Mouse (Mus musculus): ENCODE data around the gene Grasp.

DNA sequence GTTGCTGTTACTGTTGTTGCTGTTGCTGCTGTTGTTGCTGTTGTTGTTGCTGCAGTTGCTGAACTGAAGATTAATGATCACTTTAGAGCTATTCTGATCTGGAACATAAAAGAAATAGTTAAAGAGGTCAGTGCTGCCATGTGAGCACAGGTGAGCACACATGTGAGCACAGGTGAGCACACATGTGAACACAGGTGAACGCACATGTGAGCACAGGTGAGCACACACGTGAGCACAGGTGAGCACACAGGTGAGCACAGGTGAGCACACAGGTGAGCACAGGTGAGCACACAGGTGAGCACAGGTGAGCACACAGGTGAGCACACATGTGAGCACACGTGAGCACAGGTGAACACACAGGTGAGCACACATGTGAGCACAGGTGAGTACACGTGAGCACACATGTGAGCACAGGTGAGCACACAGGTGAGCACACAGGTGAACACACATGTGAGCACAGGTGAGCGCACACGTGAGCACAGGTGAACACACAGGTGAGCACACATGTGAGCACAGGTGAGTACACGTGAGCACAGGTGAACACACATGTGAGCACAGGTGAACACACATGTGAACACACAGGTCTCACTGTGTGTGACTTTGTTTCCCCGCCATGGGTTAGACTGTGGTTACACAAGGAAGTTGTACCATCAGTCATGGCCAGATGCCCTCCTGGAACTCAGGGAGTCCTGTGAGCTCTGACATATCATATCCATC, 27.8 kb upstream of the Grasp start:
- no peak for TF ChIP-seq CTCF (IDR thresholded peaks at IDR 0.05; ENCODE audit: low read depth, low read length)
- TF ChIP-seq POLR2AphosphoS5 (IDR thresholded peaks at IDR 0.05; ENCODE audit: insufficient replicate concordance, low read depth, low read length), result no peak
- TF ChIP-seq GATA1 (IDR thresholded peaks at IDR 0.05; ENCODE audit: borderline replicate concordance, low read length), result no peak
- no peak for TF ChIP-seq TAL1 (conservative IDR thresholded peaks at IDR 0.05; ENCODE audit: low read depth, low read length)
- no peak for TF ChIP-seq GATA2 (IDR thresholded peaks at IDR 0.05; ENCODE audit: borderline replicate concordance, low read depth, low read length)
